Mouse (Mus musculus) forebrain, embryonic 11.5 days (tissue): ENCODE results near the gene Entpd4b. TPM values are rescaled to one million over a fixed set of nuclear protein-coding genes. Genes with fewer than 3 reads are reported as not detected.
A peak's percentile ranks its signal among the peaks of the same experiment; 100 is the strongest.
"Not testable (repeated sequence)": the region's sequence is repeated elsewhere in the genome, so short reads cannot be mapped to it uniquely, and the experiment has no call there.

Source experiments
- ATAC-seq: fragments of 200-750 bp; cut with Nextera tagmentation; replicated peaks from 2 replicates; pipeline ENCODE4 v1.8.0; 2017; ENCODE audit warnings: moderate TSS enrichment; ENCODE audit not compliant: low FRiP score
- DNase-seq: peaks from one replicate; pipeline ENCODE4 v3.0.0-alpha.2; 2017; ENCODE audit warnings: low spot score
- H3K27ac ChIP-seq: fragments of 300-500 bp; sonication (generic); 2 replicates; pipeline ENCODE4 v1.5.1; 2014; ENCODE audit warnings: low read depth, low read length
- H3K27me3 ChIP-seq: fragments of 300-500 bp; sonication (generic); 2 replicates; pipeline ENCODE4 v1.6.1; 2014; ENCODE audit warnings: mild to moderate bottlenecking, low read length, mixed read lengths; ENCODE audit not compliant: control insufficient read depth, insufficient read depth
- H3K36me3 ChIP-seq: fragments of 300-500 bp; sonication (generic); 2 replicates; pipeline ENCODE4 v1.6.1; 2014; ENCODE audit warnings: mild to moderate bottlenecking, low read length, moderate library complexity, mixed read lengths; ENCODE audit not compliant: control insufficient read depth, insufficient read depth
- H3K4me1 ChIP-seq: fragments of 300-500 bp; sonication (generic); replicated peaks from 2 replicates; pipeline ENCODE4 v1.6.1; 2014; ENCODE audit warnings: low read length, mixed read lengths; ENCODE audit not compliant: control insufficient read depth, insufficient read depth
- H3K4me2 ChIP-seq: fragments of 300-500 bp; sonication (generic); 2 replicates; pipeline ENCODE4 v1.6.1; 2014; ENCODE audit warnings: low read depth, mild to moderate bottlenecking, low read length, moderate library complexity, mixed read lengths; ENCODE audit not compliant: severe bottlenecking
- H3K4me3 ChIP-seq: fragments of 300-500 bp; sonication (generic); 2 replicates; pipeline ENCODE4 v1.5.1; 2014; ENCODE audit warnings: low read depth, low read length
- H3K9ac ChIP-seq: fragments of 300-500 bp; sonication (generic); 2 replicates; pipeline ENCODE4 v1.6.1; 2014; ENCODE audit warnings: low read length
- H3K9me3 ChIP-seq: fragments of 300-500 bp; sonication (generic); 2 replicates; pipeline ENCODE4 v1.6.1; 2016; ENCODE audit warnings: low read length, mixed read lengths; ENCODE audit not compliant: control insufficient read depth
- WGBS: fragments of 180-500 bp; shearing (Covaris S2); extraction: QIAGEN DNeasy Blood & Tissue Kit; methylation state at CpG from one replicate; pipeline ENCODE4 v1.1.7; 2014; 5-methylcytosine and 5-hydroxymethylcytosine counted together
- polyA plus RNA-seq: library from polyadenylated mRNA; unstranded; fragments of >200 nt; fragmentation: Nextera tagmentation; extraction: Ambion mirVana; gene quantifications from 2 replicates; pipeline ENCODE4 v1.2.1, GENCODE M21; 2014

Gene Entpd4b
- polyA plus RNA-seq: 8.6 and 11.0 TPM in 2 replicates

DNA sequence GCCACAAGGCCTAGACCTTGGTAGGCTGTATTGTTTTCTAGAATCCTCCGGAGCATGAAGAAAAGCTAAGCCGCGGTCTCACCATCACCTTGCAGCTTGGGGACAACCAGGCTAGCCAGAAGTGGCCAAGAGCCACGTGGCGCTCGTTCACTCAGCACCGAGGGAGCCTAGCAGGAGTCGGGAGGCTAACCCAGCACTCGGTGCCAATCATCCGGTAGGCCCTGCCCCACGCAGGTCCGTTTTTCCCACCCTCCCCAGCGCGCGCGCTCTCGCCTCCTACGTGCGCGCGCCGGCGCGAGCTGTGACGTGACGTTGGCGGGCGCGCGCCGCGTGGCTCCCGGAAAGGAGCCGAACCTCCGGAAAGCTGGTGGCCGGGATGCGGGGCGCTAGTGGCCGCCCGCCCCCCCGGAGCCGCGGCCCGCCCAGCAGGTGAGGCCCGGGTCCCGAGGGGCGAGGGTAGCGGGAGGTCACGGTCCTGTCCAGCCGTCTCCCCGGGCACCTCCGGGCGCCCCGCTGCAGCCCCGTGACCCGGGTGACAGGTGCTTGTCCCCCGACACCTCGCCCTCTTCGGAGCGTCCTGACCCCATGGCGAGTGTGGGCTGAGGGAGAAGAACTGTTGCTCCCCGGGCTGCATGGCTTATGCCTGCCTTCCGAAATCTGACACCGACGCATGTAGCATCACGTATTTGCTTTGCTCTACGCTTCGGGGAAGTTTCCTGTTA, at the start of gene Entpd4b:
Entpd4b (plus strand) TSS at position 315 of the 722 bp plus-strand sequence.
- peak; percentile 96 for ATAC-seq
- not testable (repeated sequence) for H3K4me2 ChIP-seq, H3K36me3 ChIP-seq, H3K9ac ChIP-seq, H3K4me3 ChIP-seq, H3K4me1 ChIP-seq, H3K27me3 ChIP-seq, DNase-seq, H3K27ac ChIP-seq, H3K9me3 ChIP-seq
- WGBS: no CpG with 5 or more reads among the region's 68 CpGs

DNA sequence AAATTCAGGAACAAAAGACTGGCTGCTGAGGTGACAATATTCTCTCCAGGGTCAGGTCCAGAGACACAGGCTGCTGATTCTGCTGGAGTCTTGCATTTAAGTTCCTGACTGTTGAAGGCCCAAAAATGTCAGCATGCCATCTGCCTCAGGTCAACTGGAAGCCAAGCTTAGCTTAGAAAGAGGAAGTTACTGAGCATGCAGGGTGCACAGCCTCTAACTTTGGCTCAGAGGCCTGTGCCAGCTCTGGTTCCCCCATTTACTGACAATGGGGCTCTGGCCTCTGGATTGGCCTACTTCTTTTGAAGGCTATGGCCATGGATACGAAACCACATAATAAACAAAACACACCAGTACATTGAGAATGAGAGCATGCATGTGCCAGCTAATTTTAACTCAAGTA, 48.2 kb upstream of the Entpd4b start:
- not testable (repeated sequence) for ATAC-seq, H3K9me3 ChIP-seq, H3K27me3 ChIP-seq, H3K27ac ChIP-seq, H3K4me1 ChIP-seq, H3K36me3 ChIP-seq, H3K9ac ChIP-seq, H3K4me3 ChIP-seq, DNase-seq, H3K4me2 ChIP-seq
- WGBS: no CpG with 5 or more reads among the region's 1 CpGs

DNA sequence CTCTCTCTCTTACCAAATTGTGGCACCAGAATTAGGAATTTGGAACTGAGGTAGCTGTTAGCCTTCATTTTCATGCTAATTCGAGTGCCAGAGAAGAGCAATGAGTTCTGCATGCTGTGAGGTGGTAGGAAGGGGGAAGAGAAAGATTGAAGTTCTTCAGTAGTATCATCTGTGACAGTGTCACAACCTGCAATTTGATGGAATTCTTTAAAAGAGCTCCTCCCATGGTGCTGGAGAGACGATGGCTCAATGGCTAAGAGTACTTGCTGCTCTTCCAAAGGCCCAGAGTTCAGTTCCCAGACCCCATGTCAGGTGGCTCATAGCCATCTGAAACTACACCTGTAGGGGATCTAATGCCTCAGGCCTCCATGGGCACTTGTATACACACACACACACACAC, 42.8 kb upstream of the Entpd4b start, which contains the start of gene Gm27179:
Gm27179 (minus strand) TSS at position 101 of the 400 bp plus-strand sequence.
- ATAC-seq: not testable (repeated sequence)
- WGBS: no CpG with 5 or more reads among the region's 2 CpGs

DNA sequence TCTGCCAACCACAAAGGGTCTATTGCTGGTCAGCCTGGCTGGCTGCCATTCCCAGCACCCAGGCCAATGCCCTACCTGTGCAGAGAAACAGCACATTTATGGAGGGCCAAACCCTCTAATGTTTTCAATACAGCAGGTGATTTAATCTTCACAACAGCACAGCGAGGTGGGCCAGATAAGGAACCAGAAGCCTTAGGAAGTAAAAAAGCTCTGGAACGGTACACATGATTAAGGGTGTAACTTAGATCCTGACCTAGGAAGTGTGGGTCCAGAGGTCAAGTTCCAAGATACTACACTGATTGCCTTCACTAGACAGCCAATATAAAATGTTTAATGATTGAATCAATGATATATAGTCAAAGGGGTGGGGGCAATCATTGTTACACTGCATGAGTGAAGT, 34.4 kb upstream of the Entpd4b start:
- DNase-seq, H3K9me3 ChIP-seq, H3K9ac ChIP-seq, H3K4me2 ChIP-seq, H3K4me1 ChIP-seq, H3K36me3 ChIP-seq, H3K27ac ChIP-seq, H3K27me3 ChIP-seq, H3K4me3 ChIP-seq, ATAC-seq: not testable (repeated sequence)
- WGBS: no CpG with 5 or more reads among the region's 2 CpGs

More for the DNA sequence above, 42.8 kb upstream of the Entpd4b start, which contains the start of gene Gm27179:
- not testable (repeated sequence) for H3K27ac ChIP-seq, DNase-seq, H3K4me3 ChIP-seq, H3K4me1 ChIP-seq, H3K9ac ChIP-seq, H3K9me3 ChIP-seq, H3K27me3 ChIP-seq, H3K4me2 ChIP-seq, H3K36me3 ChIP-seq

DNA sequence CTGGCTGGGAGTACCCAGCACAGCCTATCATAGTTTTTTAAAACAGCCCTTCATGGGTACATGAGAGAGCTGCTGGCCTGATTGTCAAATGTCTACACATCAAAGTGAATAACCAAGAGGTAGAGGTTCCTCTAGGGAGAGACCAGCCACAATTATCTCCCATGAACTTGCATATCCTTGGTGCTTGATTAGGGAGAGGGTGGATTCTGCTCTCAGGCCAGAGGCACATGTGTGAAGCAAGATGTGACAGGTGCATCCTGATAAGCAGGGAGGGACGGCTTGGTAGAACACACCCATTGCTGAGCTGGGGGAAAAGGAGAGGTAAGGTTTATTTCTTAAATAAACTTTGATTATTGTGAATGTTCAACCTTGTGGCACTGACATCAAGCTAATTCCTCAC, 32.2 kb upstream of the Entpd4b start:
- not testable (repeated sequence) for DNase-seq, H3K9ac ChIP-seq, H3K27ac ChIP-seq, H3K4me3 ChIP-seq, H3K36me3 ChIP-seq, H3K9me3 ChIP-seq, ATAC-seq, H3K4me1 ChIP-seq, H3K4me2 ChIP-seq, H3K27me3 ChIP-seq
- WGBS: no CpG with 5 or more reads among the region's 1 CpGs

DNA sequence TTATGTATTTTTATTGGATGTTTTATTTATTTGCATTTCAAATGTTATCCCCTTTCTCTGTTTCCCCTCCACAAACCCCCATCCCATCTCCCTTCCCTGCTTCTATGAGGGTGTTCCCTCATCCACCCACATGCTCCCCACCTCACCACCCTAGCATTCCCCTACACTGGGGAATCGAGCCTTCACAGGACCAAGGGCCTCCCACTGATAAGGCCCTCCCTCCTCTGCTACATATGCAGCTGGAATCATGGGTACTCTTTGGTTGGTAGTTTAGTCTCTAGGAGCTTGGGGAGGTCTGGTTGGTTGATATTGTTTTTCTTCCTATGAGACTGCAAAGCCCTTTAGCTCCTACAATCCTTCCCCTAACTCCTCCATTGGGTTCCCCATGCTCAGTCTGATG, 29.0 kb upstream of the Entpd4b start:
- not testable (repeated sequence) for H3K9ac ChIP-seq, DNase-seq, ATAC-seq, H3K27ac ChIP-seq, H3K4me2 ChIP-seq, H3K4me1 ChIP-seq, H3K36me3 ChIP-seq, H3K27me3 ChIP-seq, H3K9me3 ChIP-seq, H3K4me3 ChIP-seq
- WGBS: no CpG with 5 or more reads among the region's 1 CpGs

DNA sequence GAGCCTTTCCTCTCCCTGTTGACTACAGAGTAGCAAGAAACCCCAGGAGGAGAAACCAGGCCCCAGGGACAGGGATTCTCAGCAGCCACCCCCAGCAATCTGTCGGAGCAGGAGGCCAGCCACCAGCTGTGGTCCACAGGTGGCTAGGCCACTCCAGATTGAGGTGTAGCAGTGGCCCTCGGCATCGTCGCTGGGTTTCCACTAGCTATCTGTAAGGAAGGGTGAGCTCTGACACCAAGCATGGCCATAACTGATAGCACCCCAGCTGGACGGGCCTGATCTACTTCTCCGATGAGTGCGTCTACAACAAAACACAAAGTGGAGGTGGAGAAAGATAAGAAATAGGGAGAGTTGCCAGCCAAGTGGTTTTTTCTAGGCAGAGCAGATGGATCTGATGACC, 18.7 kb upstream of the Entpd4b start:
- WGBS: no CpG with 5 or more reads among the region's 7 CpGs
- ATAC-seq, H3K27me3 ChIP-seq, H3K36me3 ChIP-seq, H3K9ac ChIP-seq, H3K4me3 ChIP-seq, DNase-seq, H3K9me3 ChIP-seq, H3K27ac ChIP-seq, H3K4me1 ChIP-seq, H3K4me2 ChIP-seq: not testable (repeated sequence)

DNA sequence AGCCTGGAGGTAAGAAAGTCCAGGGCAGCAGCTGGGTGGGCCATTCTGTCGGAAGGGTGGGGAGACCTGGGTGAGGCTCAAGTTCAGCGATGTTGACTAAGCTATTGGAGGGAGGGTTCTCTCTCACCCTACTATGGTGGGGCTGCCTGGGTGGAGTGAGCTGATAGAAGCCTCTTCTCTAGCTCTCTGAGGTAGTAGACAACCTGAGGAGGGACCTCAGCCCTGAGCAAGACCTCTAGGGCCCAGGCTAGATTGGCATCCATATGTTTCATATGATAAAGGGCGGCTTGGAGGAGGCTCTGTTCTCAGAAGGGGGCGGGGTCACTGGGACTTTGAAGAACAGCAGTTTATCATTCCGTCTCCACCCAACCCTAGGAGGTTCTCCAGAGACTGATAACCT, 15.1 kb upstream of the Entpd4b start:
- not testable (repeated sequence) for ATAC-seq, H3K36me3 ChIP-seq, H3K27ac ChIP-seq, H3K4me2 ChIP-seq, H3K9me3 ChIP-seq, H3K9ac ChIP-seq, H3K4me3 ChIP-seq, H3K27me3 ChIP-seq, H3K4me1 ChIP-seq, DNase-seq
- no CpG with 5 or more reads among the region's 5 CpGs for WGBS

DNA sequence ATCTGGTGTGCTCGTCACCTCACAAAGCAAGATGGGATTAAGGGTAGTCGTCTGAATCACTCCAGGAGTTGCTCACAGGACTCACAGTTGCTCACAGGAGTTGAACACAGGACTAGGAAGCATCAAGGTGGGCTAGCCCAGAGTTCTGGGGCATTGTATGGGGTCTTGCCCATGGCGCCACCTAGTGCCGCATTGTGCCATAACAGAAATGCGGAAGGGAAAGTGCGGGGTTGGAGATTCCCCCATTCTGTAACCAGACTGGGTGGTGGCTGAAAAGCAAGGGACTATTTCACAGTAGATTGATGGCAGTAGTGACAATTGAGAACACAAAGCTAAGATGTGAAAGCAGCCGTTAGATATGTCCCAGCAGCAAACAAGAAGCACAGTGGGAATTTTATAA, 12.5 kb upstream of the Entpd4b start:
- not testable (repeated sequence) for H3K27ac ChIP-seq, H3K27me3 ChIP-seq, H3K4me2 ChIP-seq, ATAC-seq, DNase-seq, H3K9ac ChIP-seq, H3K36me3 ChIP-seq, H3K4me3 ChIP-seq, H3K4me1 ChIP-seq, H3K9me3 ChIP-seq
- no CpG with 5 or more reads among the region's 7 CpGs for WGBS
